Mouse (Mus musculus) lung, postnatal 0 days (tissue): ENCODE data around the gene Cd79b.
A peak's percentile ranks its signal among the peaks of the same experiment; 100 is the strongest.

Experiments used
- CTCF ChIP-seq: IDR thresholded peaks from 2 replicates; pipeline ENCODE4 v1.5.1; 2016; ENCODE audit warnings: antibody characterized with exemption, mild to moderate bottlenecking
- EP300 ChIP-seq: IDR thresholded peaks from 2 replicates; pipeline ENCODE4 v1.6.1; 2016; ENCODE audit warnings: antibody characterized with exemption, mild to moderate bottlenecking, control low read depth

DNA sequence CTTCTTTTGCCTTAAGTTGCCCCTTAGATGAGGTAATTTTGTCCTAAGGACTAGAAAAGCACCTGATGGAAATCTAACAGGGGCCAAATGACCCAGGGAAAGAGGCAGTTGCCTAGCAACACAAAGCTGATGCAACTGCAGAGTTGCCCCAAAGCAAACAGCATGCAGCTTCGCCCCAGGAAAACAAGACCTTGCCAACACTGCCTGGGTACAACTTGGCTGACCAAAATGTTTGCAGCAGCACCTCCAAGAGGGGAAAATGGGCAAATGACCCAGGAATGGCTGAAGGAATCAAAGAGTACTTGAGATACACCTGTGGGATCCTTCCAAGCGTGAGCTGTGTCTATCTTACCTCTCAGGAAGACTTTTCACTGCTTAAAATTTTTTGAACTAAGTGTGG is 22.7 kb downstream of the Cd79b start:
- TF ChIP-seq CTCF (no peak; the same call in 1 of the 2 replicates), EP300 (0 out of 2 replicates have a peak, but pooled peaks have one; percentile 12)
